Mouse (Mus musculus) c-Kit-positive CD71-positive TER-119-positive erythroid progenitor cells, embryonic 14.5 days (primary cell): ENCODE data around the gene Chrne.

Source experiments
- DNase-seq: peaks from one replicate; pipeline ENCODE4 v3.0.0-alpha.2; 2013; ENCODE audit warnings: low spot score

Chrne gene

DNA sequence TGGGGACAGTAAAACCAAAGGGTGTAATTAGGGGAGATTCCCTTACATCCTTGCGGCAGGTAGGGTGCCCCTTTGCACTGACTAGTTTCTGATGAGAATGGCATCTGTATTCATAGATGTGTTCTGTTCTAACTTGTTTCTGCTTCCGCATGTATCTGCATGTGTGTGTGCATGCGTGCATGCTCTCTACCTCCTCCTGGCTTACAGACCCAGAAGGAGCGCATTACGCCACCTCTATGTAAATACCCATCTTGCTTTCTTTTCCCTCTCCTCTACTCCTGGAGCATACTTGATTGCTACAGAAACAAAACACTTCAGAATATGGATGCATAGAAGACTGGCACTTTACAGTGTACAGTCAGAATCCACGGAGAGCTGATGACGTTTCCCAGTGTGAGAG is 35.2 kb downstream of the Chrne start:
- no peak for DNase-seq

DNA sequence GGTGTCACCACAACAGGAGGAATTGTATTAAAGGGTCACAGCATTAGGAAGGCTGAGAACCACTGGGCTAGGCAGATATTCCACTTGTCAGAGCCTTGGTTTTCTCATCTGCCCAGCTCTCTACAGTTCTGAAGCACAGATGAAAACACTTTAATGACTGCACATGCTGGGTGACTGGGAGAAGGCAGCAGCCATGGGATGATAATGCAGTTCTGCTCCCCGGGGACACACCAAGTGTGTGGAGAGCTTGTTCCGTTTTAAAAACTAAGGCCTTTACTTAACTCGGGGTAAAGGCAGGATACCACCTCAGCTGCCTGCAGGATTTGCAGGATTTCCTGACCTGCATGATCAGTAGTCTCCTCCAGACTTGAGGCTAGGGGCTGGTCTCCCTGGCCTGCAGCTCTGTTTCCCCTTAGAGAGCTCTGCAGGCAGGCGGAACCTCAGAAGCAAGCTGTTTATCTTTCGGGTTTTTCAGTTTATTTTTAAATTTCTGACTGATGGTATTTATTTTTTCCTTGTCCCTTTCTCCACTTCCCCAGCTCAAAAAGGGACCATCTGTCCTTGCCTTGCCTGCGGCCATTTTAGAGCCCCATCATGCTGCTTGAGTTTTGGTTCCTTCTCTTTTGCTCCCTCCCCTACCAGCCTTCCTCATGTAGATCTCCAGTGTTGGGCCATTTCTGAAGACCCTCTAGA is 35.8 kb downstream of the Chrne start:
- no peak for DNase-seq

DNA sequence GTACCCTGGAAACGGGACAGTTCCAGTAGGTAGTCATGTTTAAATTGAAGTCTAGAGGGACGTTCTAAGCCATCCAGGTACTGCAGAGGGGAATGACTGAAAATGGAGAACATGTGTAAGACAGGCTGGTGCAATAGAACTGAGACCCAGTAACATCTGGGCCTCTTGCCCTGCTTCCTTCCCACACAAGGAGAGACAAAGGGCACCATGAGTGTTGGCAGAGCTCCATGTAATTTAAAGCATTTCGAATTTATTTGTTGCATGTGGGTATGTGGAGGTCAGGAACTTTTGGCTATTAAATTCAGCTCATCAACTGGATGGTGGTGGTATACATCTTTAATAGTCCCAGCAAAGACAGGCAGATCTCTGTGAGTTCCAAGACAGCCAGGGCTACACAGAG is 36.8 kb downstream of the Chrne start:
- no peak for DNase-seq

DNA sequence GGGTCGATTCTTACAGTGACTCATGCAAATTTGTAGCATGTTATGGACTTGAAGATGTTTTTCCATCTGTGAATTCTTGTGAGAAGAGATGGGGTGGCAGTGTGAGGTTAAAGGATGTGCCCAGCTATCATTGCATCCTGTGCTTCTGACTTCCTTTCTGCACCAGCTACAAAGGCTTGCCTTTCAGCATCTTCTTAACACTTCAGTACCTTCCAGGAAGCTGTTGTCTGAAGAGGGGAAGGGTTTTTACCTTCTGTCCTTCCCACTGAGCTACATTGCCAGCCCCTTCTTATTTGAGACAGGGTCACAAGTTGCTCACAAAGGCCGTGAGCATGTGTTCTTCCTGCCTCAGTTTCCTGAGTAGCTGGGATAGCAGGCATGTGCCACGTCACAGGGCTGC is 38.1 kb downstream of the Chrne start:
- no peak for DNase-seq

- no peak for DNase-seq
Observed at GRCm38 (mm10) chr11:70580358-70580720, 38.7 kb downstream of the Chrne start.

GRCm38 (mm10) chr11:70579710-70580357 is 39.2 kb downstream of the Chrne start:
- DNase-seq = no peak

DNA sequence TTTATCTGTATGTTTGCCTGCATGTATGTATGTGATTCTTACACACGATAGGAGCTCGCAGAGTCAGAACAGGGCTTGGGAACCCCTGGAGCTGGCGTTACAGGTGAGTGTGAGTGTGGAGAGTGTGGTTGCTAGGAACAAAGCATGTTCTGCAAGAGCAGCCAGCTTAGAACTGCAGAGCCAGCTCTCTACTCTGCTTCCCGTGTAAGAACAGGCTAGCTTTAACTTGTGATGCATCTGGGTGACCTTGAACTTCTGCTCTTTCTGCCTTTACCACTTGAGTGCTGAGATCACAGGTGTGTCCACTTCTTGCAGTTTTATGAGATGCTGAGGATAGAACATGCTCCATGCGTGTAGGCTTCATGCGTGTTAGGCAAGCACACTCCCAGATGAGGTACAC is 40.1 kb downstream of the Chrne start:
- no peak for DNase-seq

GRCm38 (mm10) chr11:70577201-70577600 is 41.8 kb downstream of the Chrne start:
- no peak for DNase-seq

DNA sequence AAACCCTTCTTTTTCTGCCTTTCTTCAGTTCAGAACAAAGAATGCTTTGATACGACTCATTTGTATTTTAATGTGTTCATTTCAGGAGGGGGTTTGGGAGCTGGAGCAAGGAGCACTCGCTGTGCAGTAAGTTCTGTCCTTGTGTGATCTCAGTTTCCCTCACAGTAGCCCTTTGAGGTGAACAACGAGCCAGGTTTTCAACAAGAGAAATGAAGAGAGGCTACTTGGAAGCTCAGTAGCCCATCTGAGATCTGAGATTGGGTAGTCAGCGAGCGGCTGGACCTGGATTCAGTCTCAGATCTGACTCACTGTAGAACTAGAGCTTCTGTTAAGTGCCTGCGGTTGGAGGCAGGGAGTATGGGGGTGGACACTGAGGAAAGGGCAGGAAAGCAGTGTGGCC is 45.1 kb downstream of the Chrne start:
- no peak for DNase-seq

DNA sequence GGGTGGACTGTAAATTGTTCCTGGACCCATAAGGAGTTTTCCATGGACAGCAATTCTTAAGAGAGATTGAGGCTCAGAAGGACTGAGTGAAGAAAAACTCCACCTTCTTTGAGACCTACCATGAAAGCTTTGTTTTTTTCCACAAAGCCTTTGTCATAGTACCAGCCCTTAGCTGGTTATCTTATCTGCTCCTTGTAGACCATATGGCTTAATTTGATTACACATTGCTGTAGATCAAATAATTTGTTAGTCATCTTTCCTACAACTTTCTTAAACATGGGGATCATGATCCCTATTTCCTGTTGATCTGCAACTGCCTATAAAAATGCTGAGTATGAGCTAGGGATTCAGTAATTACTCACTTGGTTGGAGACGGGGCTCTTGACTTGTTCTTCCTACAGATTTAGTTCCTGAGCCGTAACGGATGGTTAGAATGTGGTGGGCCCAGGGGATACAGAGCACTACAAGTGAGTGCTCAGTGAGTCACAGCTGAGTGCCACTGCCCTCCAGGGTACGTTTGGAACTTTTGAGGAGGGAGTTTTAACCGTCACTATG is 46.6 kb downstream of the Chrne start:
- DNase-seq = peak; percentile 18

GRCm38 (mm10) chr11:70571641-70572040 is 47.4 kb downstream of the Chrne start:
- no peak for DNase-seq

GRCm38 (mm10) chr11:70570614-70571013 is 48.4 kb downstream of the Chrne start:
- DNase-seq = peak; percentile 4

- no peak for DNase-seq
Observed at GRCm38 (mm10) chr11:70566586-70566985, 52.4 kb downstream of the Chrne start.
